Mouse (Mus musculus): ENCODE measurements around the gene Snx30.
"Not testable (repeated sequence)": the region's sequence is repeated elsewhere in the genome, so short reads cannot be mapped to it uniquely, and the experiment has no call there.

Snx30 gene

DNA sequence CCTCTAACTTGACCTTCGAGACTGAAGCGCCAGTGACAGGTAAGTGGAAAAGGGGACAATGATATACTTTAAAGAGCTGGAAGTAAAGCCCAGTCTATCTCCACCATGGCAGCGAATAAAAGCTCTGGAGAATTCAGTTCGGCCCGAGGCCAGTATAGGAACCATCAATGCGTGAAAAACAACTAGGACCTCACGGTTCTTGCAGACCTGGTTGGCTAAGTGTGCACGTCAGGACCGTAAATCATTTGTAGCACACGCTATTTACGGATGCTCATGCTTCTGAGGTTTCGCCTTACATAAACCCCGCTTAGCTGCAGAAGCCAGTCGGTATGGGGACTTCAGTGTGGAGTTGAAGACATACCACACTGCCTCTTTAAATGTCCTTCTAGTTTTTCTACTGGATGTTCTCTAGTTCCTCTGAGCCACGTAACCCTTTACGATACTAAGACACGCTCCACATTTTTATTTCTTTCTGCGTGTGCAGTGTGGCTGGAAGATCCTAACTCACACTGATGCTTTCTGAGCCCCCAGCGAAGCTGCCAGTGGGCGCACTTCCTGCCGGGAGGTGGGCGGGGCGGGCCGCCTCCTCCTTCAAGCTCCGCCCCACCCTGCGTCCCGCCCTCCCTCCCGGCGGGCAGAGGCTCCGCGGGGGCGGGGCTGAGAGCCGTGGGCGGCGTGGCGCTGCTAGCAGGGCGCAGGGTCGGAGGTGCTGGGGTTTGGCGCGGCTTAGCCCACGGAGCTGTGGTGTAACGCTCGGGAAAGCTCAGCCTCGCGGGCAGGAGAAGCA, at the start of gene Snx30:
Gene Snx30 (plus strand): TSS at position 660 of the 787 bp plus-strand sequence.
- peak; percentile 91 for DNase-seq

- DNase-seq = peak; percentile 86
Observed at GRCm38 (mm10) chr4:59756332-59757082, 49.1 kb upstream of the Snx30 start.

DNA sequence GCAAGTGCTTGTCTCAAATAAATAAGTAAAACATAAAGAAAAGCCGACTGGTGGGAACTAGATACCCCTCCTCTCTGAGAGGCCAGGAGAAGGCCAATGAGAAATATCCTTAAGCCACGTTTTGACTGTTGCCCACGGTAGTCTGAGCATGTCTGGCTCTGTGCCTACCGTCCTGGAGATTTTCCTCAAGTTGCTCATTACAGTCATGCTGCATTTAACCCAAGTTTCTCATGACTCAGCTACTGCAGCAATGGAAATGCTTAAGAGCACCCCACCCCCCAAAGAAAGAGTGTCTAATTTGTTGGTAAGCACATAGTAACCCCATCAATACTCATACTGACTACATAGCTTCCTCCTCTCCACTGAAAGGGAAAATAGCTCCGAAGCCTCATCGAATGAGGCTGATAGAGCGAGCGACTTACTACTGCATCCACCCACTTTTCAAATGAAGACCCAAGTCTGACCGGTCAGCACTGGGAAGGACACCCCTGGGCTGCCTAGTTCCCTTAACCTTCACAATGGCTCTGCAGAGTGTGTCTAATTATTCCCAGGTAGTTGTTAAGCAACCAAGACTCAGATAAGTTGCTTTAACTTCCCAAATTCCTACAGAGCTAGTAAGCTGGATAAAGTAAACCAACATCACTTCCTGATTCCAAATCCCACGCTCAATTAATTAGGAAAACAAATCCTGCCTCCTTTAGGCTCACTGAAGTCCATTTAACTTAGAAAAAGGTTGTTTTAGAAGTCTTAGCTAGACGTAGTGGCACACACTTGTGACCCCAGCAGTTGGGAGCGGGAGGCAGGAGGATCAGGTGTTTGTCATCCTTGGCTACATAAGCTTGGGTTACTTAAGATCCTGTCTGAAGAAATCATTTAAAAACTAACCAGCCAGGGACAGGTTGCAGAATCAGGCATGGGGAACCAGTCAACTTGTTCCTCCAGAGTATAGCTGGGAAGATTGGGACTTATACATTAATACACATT, 47.9 kb upstream of the Snx30 start:
- DNase-seq = no peak

DNA sequence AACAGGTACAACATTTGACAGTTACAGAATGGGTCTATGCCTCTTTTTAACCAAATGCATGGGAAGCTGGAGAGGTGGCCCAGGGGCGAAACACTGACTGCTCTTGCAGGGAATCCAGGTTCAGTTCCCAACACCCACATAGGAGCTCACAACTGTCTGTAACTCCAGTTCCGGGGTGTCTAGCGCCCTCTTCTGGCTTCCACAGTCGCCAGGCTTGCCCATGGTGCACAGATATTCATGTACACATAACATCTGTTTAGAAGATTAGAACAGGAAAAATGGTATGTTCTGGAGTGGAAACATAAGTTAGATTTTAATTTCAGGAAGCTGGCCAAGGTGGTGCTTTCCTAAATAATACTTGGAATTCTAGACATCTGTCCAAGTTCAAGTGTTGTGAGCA, 45.6 kb upstream of the Snx30 start:
- no peak for DNase-seq

GRCm38 (mm10) chr4:59760636-59761364, 44.8 kb upstream of the Snx30 start:
- no peak for DNase-seq

DNA sequence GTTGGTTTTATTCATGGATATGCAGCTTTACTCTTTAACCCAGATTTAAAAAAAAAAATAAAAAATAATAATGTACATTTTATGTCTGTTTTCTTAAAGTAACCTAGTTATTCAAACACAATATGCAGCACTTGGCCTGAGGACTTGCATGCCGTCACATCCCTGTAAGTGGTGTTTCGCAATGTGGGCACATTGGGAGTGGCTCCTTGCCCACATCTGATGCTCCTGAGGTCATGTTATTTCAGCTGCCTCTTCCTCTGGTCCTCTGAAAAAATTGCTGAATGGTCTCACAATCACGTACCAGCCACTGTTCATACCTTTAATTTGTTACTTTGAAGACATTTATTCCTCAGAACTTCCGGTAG, 44.3 kb upstream of the Snx30 start:
- no peak for DNase-seq

DNA sequence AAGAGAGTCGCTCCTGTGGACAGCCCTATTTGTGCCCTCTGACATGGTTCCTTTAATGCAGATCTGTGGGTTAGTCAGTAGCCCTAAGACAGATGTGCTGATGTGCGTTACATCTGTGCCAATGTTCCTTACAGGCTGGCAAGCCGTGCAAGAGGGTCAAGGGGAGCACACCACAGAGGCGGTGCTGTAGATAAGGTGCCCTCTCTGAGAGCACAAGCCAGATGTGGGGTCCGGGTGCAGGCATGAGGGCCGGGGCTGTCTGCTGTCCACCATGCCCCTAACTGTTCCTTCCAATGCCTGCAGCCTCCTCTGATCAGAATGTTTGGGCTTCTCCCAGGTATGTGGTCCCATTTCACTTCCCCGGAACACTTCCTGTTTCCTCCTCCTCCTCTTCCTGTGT, 40.7 kb upstream of the Snx30 start:
- no peak for DNase-seq

GRCm38 (mm10) chr4:59765385-59766005, 40.1 kb upstream of the Snx30 start:
- no peak for DNase-seq

GRCm38 (mm10) chr4:59767717-59768116, 37.9 kb upstream of the Snx30 start:
- no peak for DNase-seq

- DNase-seq = no peak
Observed at GRCm38 (mm10) chr4:59772171-59772879, 33.3 kb upstream of the Snx30 start.

- no peak for DNase-seq
Observed at GRCm38 (mm10) chr4:59777828-59778227, 27.8 kb upstream of the Snx30 start.

DNA sequence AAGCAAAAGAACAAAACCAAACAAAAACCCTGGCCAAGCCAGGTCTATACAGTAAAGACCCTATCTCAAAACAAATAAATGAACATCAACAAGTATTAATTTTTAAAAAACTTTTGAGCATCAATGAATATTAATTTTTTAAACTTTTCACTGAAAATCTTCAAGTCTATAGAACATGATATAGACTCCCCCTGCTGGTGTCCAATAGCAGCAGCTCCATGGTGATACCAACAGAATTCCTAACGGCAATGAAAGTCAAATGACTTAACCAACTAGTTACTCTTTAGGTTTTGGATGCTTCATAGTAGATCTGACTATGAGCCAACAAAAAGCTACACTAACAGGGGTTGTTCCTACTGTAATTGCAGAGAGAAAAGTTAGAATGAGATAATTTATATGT, 25.1 kb upstream of the Snx30 start:
- DNase-seq = no peak

DNA sequence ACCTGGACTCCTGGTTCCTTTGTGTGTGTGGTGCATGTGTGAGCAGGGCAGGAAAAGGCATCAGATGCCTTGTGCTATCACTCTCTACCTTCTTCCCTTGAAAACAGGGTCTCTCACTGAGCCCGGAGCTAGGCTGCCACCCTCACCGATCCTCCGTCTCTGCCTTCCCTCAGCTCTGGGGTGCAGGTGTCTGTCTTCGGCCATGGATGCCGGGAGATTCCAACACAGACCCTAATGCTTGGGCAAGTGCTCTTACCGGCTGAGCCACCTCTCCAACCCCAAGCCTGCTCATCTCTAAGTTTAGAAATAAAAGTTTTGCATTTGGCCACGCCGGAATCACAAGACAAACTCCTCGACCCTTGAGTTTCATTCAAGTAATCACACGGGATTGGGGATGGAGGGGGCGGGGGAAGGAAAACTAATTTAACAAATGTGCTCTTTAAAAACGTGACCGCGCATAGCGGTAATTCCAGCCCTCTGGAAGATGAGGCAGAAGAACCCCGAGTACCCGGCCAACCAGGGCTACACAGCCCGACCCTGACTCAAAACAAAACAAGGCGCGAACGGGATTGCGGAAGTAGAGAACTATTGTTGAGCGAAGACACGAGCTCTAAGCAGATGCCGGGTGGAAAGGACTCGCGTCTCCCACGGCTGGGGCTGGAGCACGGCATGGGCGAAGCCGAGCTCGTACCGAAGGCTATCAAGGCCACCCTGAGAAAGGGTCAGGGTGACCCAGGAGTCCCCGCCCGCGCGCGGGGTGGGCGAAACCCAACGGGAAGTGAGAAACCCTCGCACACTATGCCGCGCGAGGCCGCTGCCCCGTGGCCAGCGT, 22.6 kb upstream of the Snx30 start:
- DNase-seq = no peak

DNA sequence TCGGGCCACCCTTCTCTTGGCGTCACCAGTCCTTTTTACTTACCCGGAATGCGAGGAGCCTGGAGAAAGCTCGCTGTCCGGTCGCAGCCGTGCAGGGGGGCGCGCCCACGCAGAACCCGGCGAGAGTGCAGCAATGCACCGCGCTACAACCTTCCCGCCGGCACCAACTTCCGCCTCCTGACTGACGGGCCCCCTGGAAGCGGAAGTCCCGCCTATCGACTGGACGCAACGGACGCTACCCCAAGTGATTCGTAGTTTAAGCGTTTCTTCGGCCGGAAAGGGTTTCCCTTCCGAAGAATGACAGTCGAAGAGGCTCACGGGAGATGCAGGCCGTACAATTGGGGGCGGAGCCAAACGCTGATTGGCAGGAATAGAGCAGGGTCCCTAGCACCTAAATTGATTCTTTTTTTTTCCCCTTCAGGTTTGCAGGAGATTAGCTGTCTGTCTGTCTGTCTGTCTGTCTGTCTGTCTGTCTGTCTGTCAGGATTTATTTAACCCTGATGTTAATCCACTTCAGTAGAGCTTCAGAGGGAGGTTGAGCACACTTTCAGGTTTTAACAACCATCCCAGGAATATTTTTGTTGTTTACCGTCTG, 21.9 kb upstream of the Snx30 start:
- peak; percentile 97 for DNase-seq

DNA sequence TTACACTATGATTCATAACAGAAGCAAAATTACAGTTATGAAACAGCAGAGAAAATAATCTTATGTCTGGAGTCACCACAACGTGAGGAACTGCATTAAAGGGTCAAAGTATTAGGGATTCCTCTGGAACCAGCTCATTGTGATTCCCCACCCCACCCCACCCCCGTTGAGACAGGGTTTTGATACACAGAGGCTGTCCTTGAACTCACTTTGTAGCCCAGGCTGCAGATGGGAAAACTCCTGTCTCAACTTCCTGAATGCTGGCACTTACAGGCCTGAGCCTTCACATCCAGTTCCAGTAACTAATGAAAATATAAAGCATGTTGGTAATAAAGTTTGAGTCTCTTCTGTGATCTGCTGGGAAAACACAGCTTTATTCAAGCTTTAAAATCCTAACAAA, 20.2 kb upstream of the Snx30 start:
- no peak for DNase-seq

- DNase-seq = peak; percentile 83
Observed at GRCm38 (mm10) chr4:59786661-59787060, 19.0 kb upstream of the Snx30 start.

GRCm38 (mm10) chr4:59787126-59787525, 18.5 kb upstream of the Snx30 start:
- DNase-seq = peak; percentile 37

DNA sequence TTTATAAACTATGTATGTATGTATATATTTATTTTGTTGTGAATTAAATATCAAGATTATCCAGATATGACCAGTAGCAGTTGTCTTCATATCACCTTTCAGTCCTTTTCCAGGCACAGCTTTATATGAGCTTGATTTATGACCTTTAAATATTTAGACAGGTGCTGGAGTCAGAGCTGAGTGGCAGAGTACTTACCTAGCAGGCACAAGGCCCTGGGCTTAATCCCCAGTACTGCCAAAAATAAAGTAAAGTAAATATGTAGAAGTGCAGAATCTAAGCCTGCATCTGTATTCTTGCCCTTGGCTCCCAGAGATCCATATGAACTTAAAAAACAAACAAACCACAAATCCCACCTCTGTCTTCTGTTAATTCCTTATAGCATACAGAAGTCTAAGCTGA, 16.6 kb upstream of the Snx30 start:
- no peak for DNase-seq

DNA sequence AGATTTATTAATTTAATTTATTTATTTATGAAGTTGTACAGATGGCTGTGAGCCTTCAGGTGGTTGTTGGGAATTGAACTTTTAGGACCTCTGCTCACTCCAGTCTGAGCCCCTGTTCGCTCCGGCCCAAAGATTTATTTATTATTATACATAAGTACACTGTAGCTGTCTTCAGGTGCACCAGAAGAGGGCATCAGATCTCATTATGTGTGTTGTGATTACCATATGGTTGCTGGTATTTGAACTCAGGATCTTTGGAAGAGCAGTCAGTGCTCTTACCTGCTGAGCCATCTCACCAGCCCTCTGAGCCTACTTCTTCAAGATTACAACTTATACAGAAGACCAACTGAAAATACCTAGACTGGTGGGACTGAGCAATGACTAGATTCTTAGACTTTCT, 12.0 kb upstream of the Snx30 start:
- not testable (repeated sequence) for DNase-seq

- no peak for DNase-seq
Observed at GRCm38 (mm10) chr4:59794116-59794515, 11.5 kb upstream of the Snx30 start.
